Mouse (Mus musculus): ENCODE measurements around the gene Dgki.

- TF ChIP-seq KAT2A (conservative IDR thresholded peaks at IDR 0.05; ENCODE audit: low read depth, low read length) = no peak
- TF ChIP-seq GATA1 (IDR thresholded peaks at IDR 0.05; ENCODE audit: low read depth, low read length) = no peak
- no peak for TF ChIP-seq POLR2A (IDR thresholded peaks at IDR 0.05; ENCODE audit: control insufficient read depth in 1 of 2, insufficient read depth in 1 of 2, low read depth in 1 of 2, low read length in 2 of 2, poor library complexity in 1 of 2)
- TF ChIP-seq MXI1 (IDR thresholded peaks at IDR 0.05; ENCODE audit: low read depth, low read length) = no peak
- no peak for TF ChIP-seq CTCF (IDR thresholded peaks at IDR 0.05 in 2 of 3, conservative IDR thresholded peaks at IDR 0.05 in 1 of 3; ENCODE audit: control insufficient read depth in 1 of 3, insufficient read depth in 1 of 3, low read depth in 2 of 3, low read length in 3 of 3, poor library complexity in 1 of 3, severe bottlenecking in 1 of 3)
- TF ChIP-seq CHD2 (IDR thresholded peaks at IDR 0.05; ENCODE audit: low read length) = no peak
- no peak for TF ChIP-seq MAX (IDR thresholded peaks at IDR 0.05; ENCODE audit: low read length)
- TF ChIP-seq SIN3A (IDR thresholded peaks at IDR 0.05; ENCODE audit: low read length) = no peak
Measured at GRCm38 (mm10) chr6:36973096-36973495, 326.9 kb downstream of the Dgki start.
